Mouse (Mus musculus) embryonic facial prominence, embryonic 14.5 days (tissue): ENCODE measurements around the gene Pik3cd. TPM values are rescaled to one million over a fixed set of nuclear protein-coding genes. Genes with fewer than 3 reads are reported as not detected.
"Not testable (repeated sequence)": the region's sequence is repeated elsewhere in the genome, so short reads cannot be mapped to it uniquely, and the experiment has no call there.

ENCODE experiments used
- ATAC-seq: fragments of 200-750 bp; cut with Nextera tagmentation; 2 replicates; pipeline ENCODE4 v1.8.0; 2017; ENCODE audit warnings: low read depth, moderate number of reproducible peaks, moderate TSS enrichment
- DNase-seq: peaks from one replicate; pipeline ENCODE4 v3.0.0-alpha.2; 2015; ENCODE audit warnings: low spot score
- H3K27ac ChIP-seq: fragments of 300-500 bp; sonication (generic); replicated peaks from 2 replicates; pipeline ENCODE4 v1.5.1; 2014; ENCODE audit warnings: low read depth, mild to moderate bottlenecking, low read length, moderate library complexity
- H3K27me3 ChIP-seq: fragments of 300-500 bp; sonication (generic); replicated peaks from 2 replicates; pipeline ENCODE4 v1.6.1; 2014; ENCODE audit warnings: low read length; ENCODE audit not compliant: control insufficient read depth, insufficient read depth
- H3K36me3 ChIP-seq: fragments of 300-500 bp; sonication (generic); 2 replicates; pipeline ENCODE4 v1.6.1; 2014; ENCODE audit warnings: low read length, mixed read lengths; ENCODE audit not compliant: control insufficient read depth, insufficient read depth
- H3K4me1 ChIP-seq: fragments of 300-500 bp; sonication (generic); 2 replicates; pipeline ENCODE4 v1.6.1; 2014; ENCODE audit warnings: antibody characterized with exemption, low read length; ENCODE audit not compliant: control insufficient read depth, insufficient read depth
- H3K4me2 ChIP-seq: fragments of 300-500 bp; sonication (generic); 2 replicates; pipeline ENCODE4 v1.6.1; 2014; ENCODE audit warnings: low read depth, mild to moderate bottlenecking, low read length, moderate library complexity, mixed read lengths
- H3K4me3 ChIP-seq: fragments of 300-500 bp; sonication (generic); 2 replicates; pipeline ENCODE4 v1.5.1; 2014; ENCODE audit warnings: low read depth, mild to moderate bottlenecking, low read length
- H3K9ac ChIP-seq: fragments of 300-500 bp; sonication (generic); 2 replicates; pipeline ENCODE4 v1.6.1; 2014; ENCODE audit warnings: low read depth, mild to moderate bottlenecking, low read length, moderate library complexity, mixed read lengths
- H3K9me3 ChIP-seq: fragments of 300-500 bp; sonication (generic); 2 replicates; pipeline ENCODE4 v1.6.1; 2016; ENCODE audit warnings: low read length; ENCODE audit not compliant: control insufficient read depth
- WGBS: fragments of 180-500 bp; shearing (Covaris S2); extraction: QIAGEN DNeasy Blood & Tissue Kit; methylation state at CpG from one replicate; pipeline ENCODE4 v1.1.7; 2014; 5-methylcytosine and 5-hydroxymethylcytosine counted together
- polyA plus RNA-seq: library from polyadenylated mRNA; unstranded; fragments of >200 nt; fragmentation: Nextera tagmentation; extraction: Ambion mirVana; gene quantifications from 2 replicates; pipeline ENCODE4 v1.2.1, GENCODE M21; 2014

The Pik3cd gene
- polyA plus RNA-seq, 1 experiment from 2014 or later, result 6.0 TPM

- DNase-seq, H3K4me1 ChIP-seq, H3K4me2 ChIP-seq, H3K27me3 ChIP-seq, H3K9ac ChIP-seq, H3K27ac ChIP-seq, H3K9me3 ChIP-seq, ATAC-seq, H3K4me3 ChIP-seq: not testable (repeated sequence)
- H3K36me3 ChIP-seq, result peaks cover 19% of the 10 kb centered on the region; the same call in 1 of the 2 replicates
- WGBS, result 69% methylated on average over 3 of the region's 3 CpGs
Observed at GRCm38 (mm10) chr4:149616999-149617398, 85.4 kb downstream of the Pik3cd start.

DNA sequence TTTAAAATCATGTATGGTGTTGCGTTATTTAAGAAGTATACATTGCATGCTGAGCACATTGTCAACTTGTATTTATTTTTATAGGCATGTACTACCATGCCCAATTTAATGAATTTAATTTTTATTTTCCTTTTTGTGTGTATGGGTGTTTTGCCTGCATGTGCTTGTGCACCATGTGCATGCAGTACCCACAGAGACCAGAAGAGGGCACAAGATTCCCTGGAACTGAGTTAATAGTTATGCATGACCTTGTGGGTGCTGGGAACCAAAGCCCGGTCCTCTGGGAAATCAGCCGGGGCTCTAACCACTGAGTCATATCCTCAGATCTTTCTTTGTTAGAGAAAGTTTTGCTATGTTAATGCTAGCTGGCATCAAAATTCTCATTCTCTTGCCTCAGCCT, 87.5 kb downstream of the Pik3cd start:
- WGBS, result 99% methylated on average over 3 of the region's 3 CpGs
- no peak overlapping the region for H3K4me2 ChIP-seq

DNA sequence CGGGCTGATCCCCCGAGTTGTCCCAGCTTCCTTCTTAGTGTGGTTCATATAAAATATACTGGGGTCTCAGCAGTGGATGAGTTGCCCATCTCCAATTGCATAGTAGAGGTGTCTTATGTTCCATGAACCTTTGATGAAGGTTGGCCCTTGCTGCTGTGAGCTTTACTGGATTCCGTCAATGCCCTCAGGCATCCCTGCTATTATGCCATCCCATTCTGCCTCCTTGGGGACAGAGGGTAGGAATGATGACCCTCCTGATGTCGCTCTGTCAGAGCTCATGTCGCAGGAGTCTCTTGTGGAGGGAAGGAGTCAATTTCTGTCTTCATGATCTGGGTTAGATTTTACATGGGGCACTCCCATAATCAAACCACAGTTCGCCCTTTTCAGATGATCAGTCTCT, 88.9 kb downstream of the Pik3cd start:
- not testable (repeated sequence) for H3K9ac ChIP-seq, H3K4me1 ChIP-seq, H3K4me2 ChIP-seq, H3K27ac ChIP-seq, ATAC-seq, H3K4me3 ChIP-seq, H3K9me3 ChIP-seq, H3K27me3 ChIP-seq, DNase-seq
- WGBS, result 66% methylated on average over 6 of the region's 6 CpGs
- H3K36me3 ChIP-seq, result peaks cover 19% of the 10 kb centered on the region; the same call in 1 of the 2 replicates

More for the DNA sequence above, 87.5 kb downstream of the Pik3cd start:
- no peak overlapping the region for H3K27ac ChIP-seq
- DNase-seq (no peak), ATAC-seq (no peak)
- no peaks in the 10 kb centered on the region for H3K4me1 ChIP-seq
- peaks cover 19% of the 10 kb centered on the region; the same call in 1 of the 2 replicates for H3K36me3 ChIP-seq
- H3K9ac ChIP-seq, result no peak overlapping the region
- no peaks in the 10 kb centered on the region for H3K27me3 ChIP-seq
- 0 out of 2 replicates have a peak, but pooled peaks cover 5% of the 10 kb centered on the region for H3K9me3 ChIP-seq
- H3K4me3 ChIP-seq, result no peak overlapping the region

DNA sequence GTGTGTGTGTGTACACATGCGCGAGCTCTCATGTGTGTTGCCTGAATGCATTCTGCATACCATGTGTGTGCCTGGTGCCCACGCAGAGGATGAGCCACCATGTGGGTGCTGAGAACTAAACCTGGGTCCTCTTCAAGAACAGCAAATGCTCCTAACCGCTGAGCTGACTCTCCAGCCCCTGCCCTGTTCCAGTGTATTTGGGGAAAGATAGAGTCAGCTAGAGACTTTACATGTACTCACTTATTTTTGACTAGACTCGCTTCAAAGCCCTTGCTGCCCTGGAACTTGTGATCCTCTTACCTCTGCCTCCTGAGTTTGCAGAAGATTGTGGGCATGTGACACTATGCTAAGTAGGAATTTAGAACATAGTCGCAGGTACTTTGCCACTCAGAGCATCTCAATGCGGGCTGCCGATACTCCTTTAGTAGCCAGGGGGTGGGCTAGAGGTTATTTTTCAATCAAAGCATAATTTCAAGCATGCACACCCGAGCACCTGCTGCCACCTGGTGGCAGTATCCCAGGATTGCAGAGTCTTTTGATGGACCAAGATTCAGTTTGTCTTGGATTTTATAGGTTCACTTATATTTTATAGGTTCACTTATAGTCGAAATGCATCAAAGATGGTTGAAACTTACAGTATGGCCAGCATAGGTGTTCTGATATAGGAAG, 90.9 kb downstream of the Pik3cd start:
- no peak for ATAC-seq
- 0 out of 2 replicates have a peak, but pooled peaks cover 5% of the 10 kb centered on the region for H3K9me3 ChIP-seq
- H3K4me2 ChIP-seq, result no peak overlapping the region
- peaks cover 10% of the 10 kb centered on the region for H3K4me1 ChIP-seq
- no peak overlapping the region for H3K4me3 ChIP-seq
- WGBS, result 48% methylated on average over 10 of the region's 10 CpGs
- no peaks in the 10 kb centered on the region for H3K27me3 ChIP-seq
- peaks cover 19% of the 10 kb centered on the region; the same call in 1 of the 2 replicates for H3K36me3 ChIP-seq
- H3K9ac ChIP-seq, result no peak overlapping the region
- H3K27ac ChIP-seq, result no peak overlapping the region
- peak; percentile 47 for DNase-seq

GRCm38 (mm10) chr4:149609256-149610025, 92.9 kb downstream of the Pik3cd start:
- peaks cover 10% of the 10 kb centered on the region for H3K4me1 ChIP-seq
- H3K4me2 ChIP-seq, result no peak overlapping the region
- no peak overlapping the region for H3K4me3 ChIP-seq
- no peak for DNase-seq
- no peaks in the 10 kb centered on the region for H3K9me3 ChIP-seq
- H3K27ac ChIP-seq, result no peak overlapping the region
- H3K27me3 ChIP-seq, result no peaks in the 10 kb centered on the region
- 0 out of 2 replicates have a peak, but pooled peaks have one; percentile 41 for ATAC-seq
- WGBS, result 69% methylated on average over 7 of the region's 8 CpGs
- no peak overlapping the region for H3K9ac ChIP-seq
- H3K36me3 ChIP-seq, result peaks cover 4% of the 10 kb centered on the region; the same call in 1 of the 2 replicates

DNA sequence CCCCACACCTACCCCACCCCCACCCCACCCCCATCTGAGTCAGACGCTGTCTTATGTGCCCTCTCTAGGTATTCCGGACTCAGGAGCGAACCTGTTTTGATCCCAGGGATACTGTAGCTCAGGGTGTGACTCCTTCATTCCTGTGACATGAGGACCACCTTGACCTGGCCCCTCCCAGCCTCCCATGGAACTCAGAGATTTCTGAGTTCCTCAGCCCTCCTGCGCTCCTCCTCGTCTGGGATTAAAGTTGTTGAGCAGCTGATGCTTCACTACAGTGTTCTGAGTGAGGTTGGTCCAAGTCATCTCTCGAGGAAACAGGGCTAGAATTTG, 94.1 kb downstream of the Pik3cd start:
- no peak for ATAC-seq
- Histone ChIP-seq H3K9me3 (no peaks in the 10 kb centered on the region), H3K4me1 (peaks cover 10% of the 10 kb centered on the region), H3K4me3 (no peak overlapping the region), H3K36me3 (no peaks in the 10 kb centered on the region), H3K9ac (no peak overlapping the region), H3K27me3 (no peaks in the 10 kb centered on the region), H3K4me2 (no peak overlapping the region), H3K27ac (no peak overlapping the region)
- 76% methylated on average over 5 of the region's 6 CpGs for WGBS
- no peak for DNase-seq

DNA sequence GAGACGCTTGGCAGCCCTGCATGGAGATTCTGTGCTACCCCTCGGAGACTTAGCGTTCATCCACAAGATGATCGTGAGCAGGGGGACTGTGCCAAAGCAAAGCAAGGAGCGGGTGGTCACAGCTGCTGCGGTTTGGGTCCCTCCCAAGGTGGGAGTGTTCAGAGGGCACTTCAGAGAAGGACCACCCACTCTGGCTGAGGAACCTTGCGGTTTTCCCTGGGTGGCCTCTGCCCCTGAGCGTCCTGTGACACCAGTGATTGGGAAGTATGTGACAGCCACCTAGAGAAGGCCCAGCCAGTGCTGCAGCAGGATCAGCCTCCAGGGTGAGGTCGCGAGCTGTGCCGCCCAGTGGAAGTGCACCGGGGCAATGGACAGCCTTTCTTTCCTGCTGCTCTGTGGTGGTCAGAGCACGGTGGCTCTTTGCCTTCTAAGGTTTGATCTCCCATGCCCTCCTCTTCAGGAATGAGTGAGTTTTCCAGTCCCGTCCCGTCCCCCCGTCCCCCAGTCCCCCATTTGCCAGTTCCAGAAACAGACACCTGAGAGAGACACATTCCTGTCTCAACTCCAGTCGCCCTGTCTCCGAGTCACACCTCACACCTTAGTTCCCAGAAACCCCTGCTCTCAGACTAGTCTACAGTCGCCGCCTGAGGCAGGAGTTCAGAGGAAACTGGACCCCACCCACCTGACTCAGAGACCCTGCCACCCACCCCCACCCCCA, 94.6 kb downstream of the Pik3cd start:
- no peak overlapping the region for H3K4me3 ChIP-seq
- H3K4me2 ChIP-seq, result no peak overlapping the region; the same call in 1 of the 2 replicates
- no peak overlapping the region for H3K27ac ChIP-seq
- H3K9me3 ChIP-seq, result no peaks in the 10 kb centered on the region
- H3K36me3 ChIP-seq, result no peaks in the 10 kb centered on the region
- DNase-seq (peak; percentile 55), ATAC-seq (peak; percentile 56)
- peaks cover 10% of the 10 kb centered on the region for H3K4me1 ChIP-seq
- H3K27me3 ChIP-seq, result no peaks in the 10 kb centered on the region
- WGBS, result 50% methylated on average over 20 of the region's 20 CpGs
- H3K9ac ChIP-seq, result no peak overlapping the region

DNA sequence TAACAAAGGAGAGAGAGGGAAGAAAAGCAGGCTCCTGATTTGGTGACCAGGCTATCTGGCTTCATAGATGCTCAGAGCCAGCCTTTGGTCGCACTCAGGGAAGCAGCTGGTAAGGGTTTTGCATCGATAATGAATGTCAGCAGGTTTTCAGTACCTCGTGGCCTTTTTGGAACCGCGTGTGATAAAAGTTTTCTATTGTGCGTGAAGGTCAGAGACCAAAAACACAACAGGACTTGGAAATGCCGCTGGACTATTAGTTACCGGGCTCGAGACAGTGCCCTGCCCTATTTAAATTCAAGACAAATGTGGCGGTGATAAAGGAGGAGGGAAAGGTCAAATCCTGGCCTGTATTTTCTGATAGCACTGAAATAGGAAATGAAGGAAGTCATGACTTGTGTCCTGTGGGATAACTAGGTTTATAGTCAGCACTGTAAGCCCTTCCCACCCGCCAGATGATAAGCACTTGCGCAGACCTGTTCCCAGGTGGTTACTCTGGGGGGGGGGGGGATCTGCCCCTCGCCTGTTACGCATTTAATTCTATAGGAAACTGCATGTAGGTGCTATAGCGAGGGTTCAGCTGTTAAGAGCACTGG, 95.5 kb downstream of the Pik3cd start:
- Histone ChIP-seq H3K4me3 (no peak overlapping the region), H3K9ac (no peak overlapping the region), H3K9me3 (no peaks in the 10 kb centered on the region), H3K4me2 (no peak overlapping the region), H3K36me3 (no peaks in the 10 kb centered on the region), H3K27me3 (no peaks in the 10 kb centered on the region), H3K27ac (no peak overlapping the region), H3K4me1 (peaks cover 13% of the 10 kb centered on the region)
- 56% methylated on average over 15 of the region's 15 CpGs for WGBS
- DNase-seq (no peak), ATAC-seq (no peak)
